Mouse (Mus musculus): Measurements from ENCODE around the gene Fkbp6. TPM values are rescaled to one million over a fixed set of nuclear protein-coding genes. Genes with fewer than 3 reads are reported as not detected.

Gene Fkbp6
- total and polyA plus RNA-seq, 2 experiments from 2014 or later: not detected

DNA sequence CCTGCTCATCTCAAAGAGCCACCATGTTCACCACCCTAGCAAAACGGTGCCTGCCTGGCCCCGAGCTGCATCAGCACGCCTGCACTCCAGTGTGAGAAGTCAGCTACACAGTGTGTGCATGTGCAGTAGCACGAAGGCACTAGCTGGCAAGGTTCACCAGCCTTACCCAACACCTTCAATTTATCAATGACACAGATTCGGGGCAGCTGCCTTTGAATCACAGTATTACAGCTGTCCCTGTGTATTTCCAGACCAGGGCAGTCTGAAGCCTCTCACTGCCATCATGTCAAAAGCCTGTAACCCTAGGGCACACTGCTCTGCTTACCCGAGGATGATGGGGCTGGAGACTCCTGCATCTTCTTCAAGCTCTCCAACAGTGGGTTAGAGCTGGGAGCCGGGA lies 32.9 kb upstream of the Fkbp6 start:
- 85% methylated on average over 7 of the region's 7 CpGs for WGBS
- H3K4me3 ChIP-seq (ENCODE audit: low read depth, low read length): no peak overlapping the region
- no peak for TF ChIP-seq EP300 (IDR thresholded peaks at IDR 0.05; ENCODE audit: low read depth)
- no peak for TF ChIP-seq CTCF (IDR thresholded peaks at IDR 0.05; ENCODE audit: low read depth)
- no peaks in the 10 kb centered on the region for H3K4me1 ChIP-seq (ENCODE audit: control insufficient read depth, insufficient read depth)
- no peak overlapping the region for H3K4me2 ChIP-seq (ENCODE audit: low read depth, low read length)
- no peak for ATAC-seq (ENCODE audit: insufficient read depth, low read depth)
- H3K9ac ChIP-seq (replicated peaks; ENCODE audit: low read depth, low read length): no peak overlapping the region
- no peak overlapping the region for H3K27ac ChIP-seq (ENCODE audit: low read depth)
- no peaks in the 10 kb centered on the region for H3K27me3 ChIP-seq (ENCODE audit: control insufficient read depth, insufficient read depth, low read length)
- H3K9me3 ChIP-seq (replicated peaks; ENCODE audit: control insufficient read depth, low read length): no peaks in the 10 kb centered on the region
- no peak for DNase-seq (ENCODE audit: low spot score)
- peaks cover 97% of the 10 kb centered on the region for H3K36me3 ChIP-seq (replicated peaks; ENCODE audit: control insufficient read depth, insufficient read depth, low read length)

DNA sequence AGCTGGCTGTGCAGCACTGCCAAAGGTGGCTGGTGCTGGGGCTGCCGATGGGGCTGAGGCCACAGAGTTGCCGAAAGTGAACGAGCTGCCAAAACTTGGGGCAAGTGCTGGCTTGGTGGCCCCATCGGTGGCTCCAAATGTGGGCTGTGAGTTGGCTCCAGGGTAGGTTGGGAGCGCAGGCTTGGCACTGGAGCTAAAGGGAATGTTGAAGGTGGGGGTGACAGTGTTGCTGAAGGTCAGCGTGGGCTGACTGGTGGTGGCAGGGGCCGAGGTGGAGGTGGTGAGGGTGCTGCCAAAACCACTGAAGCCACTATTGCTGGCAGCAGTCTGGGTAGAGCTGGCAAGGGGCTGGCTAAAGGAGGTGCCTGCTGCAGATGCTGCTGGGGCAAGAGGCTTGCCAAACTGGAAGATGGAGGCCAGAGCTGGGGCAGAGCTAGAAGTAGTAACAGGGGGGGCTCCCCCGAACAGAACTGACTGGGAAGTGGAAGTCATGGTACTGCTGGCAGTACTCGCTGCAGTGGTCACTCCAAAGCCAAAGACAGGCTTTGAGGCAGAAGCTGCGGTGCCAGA lies 31.6 kb upstream of the Fkbp6 start:
- H3K4me3 ChIP-seq (ENCODE audit: low read depth, low read length): no peak overlapping the region
- no peak overlapping the region for H3K9ac ChIP-seq (replicated peaks; ENCODE audit: low read depth, low read length)
- no peak overlapping the region for H3K27ac ChIP-seq (ENCODE audit: low read depth)
- 89% methylated on average over 10 of the region's 10 CpGs for WGBS
- ATAC-seq (ENCODE audit: insufficient read depth, low read depth): no peak
- H3K36me3 ChIP-seq (replicated peaks; ENCODE audit: control insufficient read depth, insufficient read depth, low read length): peaks cover 92% of the 10 kb centered on the region
- H3K4me1 ChIP-seq (ENCODE audit: control insufficient read depth, insufficient read depth): no peaks in the 10 kb centered on the region
- H3K9me3 ChIP-seq (replicated peaks; ENCODE audit: control insufficient read depth, low read length): no peaks in the 10 kb centered on the region
- DNase-seq (ENCODE audit: low spot score): no peak
- TF ChIP-seq EP300 (IDR thresholded peaks at IDR 0.05; ENCODE audit: low read depth): no peak
- no peak for TF ChIP-seq CTCF (IDR thresholded peaks at IDR 0.05; ENCODE audit: low read depth)
- no peak overlapping the region for H3K4me2 ChIP-seq (ENCODE audit: low read depth, low read length)
- no peaks in the 10 kb centered on the region for H3K27me3 ChIP-seq (ENCODE audit: control insufficient read depth, insufficient read depth, low read length)

DNA sequence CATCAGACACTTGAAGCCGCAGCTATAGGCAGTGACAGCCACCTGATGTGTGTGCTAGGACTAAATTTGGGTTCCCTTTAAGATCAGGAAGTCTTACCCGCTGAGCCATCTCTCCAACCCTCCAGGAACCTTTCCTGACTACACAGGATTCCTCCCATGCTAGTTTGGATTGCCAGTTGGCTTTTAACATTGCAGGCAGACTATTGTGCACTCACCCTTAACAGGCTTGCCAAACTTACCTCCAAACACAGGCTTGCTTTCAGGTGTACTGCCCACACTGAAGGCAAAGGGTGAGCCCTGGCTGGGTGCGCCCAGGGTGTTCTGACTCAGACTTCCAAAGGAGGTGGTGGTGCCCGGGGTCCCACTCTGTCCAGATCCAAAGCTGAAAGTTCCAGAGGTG lies 30.8 kb upstream of the Fkbp6 start:
- Histone ChIP-seq H3K9ac (replicated peaks; ENCODE audit: low read depth, low read length) (no peak overlapping the region), H3K27ac (ENCODE audit: low read depth) (no peak overlapping the region), H3K9me3 (replicated peaks; ENCODE audit: control insufficient read depth, low read length) (no peaks in the 10 kb centered on the region), H3K4me1 (ENCODE audit: control insufficient read depth, insufficient read depth) (no peaks in the 10 kb centered on the region), H3K4me3 (ENCODE audit: low read depth, low read length) (no peak overlapping the region), H3K27me3 (ENCODE audit: control insufficient read depth, insufficient read depth, low read length) (no peaks in the 10 kb centered on the region), H3K36me3 (replicated peaks; ENCODE audit: control insufficient read depth, insufficient read depth, low read length) (peaks cover 94% of the 10 kb centered on the region), H3K4me2 (ENCODE audit: low read depth, low read length) (no peak overlapping the region)
- ATAC-seq (ENCODE audit: insufficient read depth, low read depth) (no peak), DNase-seq (ENCODE audit: low spot score) (no peak)
- WGBS: 90% methylated on average over 4 of the region's 4 CpGs
- TF ChIP-seq EP300 (IDR thresholded peaks at IDR 0.05; ENCODE audit: low read depth) (no peak), CTCF (IDR thresholded peaks at IDR 0.05; ENCODE audit: low read depth) (no peak)

DNA sequence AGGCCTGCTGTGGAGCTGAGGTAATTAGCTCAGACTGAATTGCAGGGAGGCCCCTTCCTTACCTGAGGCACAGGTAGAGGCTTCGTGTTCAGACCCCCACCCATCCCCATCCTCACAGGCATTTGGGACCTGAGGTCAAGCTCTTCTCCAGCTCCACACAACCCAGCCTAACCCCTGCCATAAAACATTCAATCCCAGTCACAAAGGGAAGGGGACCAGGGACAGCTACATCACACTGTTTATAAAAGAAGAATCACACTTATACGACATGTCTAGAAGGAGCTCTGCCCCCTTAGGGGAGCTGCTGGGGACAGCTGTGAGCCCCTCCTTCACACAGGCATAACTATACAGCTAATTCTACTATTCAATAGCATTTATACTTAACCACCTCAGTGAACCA lies 26.5 kb upstream of the Fkbp6 start:
- TF ChIP-seq CTCF (IDR thresholded peaks at IDR 0.05; ENCODE audit: low read depth): no peak
- TF ChIP-seq EP300 (IDR thresholded peaks at IDR 0.05; ENCODE audit: low read depth): no peak
- peaks cover 91% of the 10 kb centered on the region for H3K36me3 ChIP-seq (replicated peaks; ENCODE audit: control insufficient read depth, insufficient read depth, low read length)
- H3K9ac ChIP-seq (replicated peaks; ENCODE audit: low read depth, low read length): no peak overlapping the region
- DNase-seq (ENCODE audit: low spot score) (no peak), ATAC-seq (ENCODE audit: insufficient read depth, low read depth) (no peak)
- WGBS: 68% methylated on average over 2 of the region's 2 CpGs
- H3K27ac ChIP-seq (ENCODE audit: low read depth): no peak overlapping the region
- no peaks in the 10 kb centered on the region for H3K9me3 ChIP-seq (replicated peaks; ENCODE audit: control insufficient read depth, low read length)
- H3K27me3 ChIP-seq (ENCODE audit: control insufficient read depth, insufficient read depth, low read length): no peaks in the 10 kb centered on the region
- peaks cover 5% of the 10 kb centered on the region; the same call in 1 of the 2 replicates for H3K4me1 ChIP-seq (ENCODE audit: control insufficient read depth, insufficient read depth)
- no peak overlapping the region for H3K4me2 ChIP-seq (ENCODE audit: low read depth, low read length)
- H3K4me3 ChIP-seq (ENCODE audit: low read depth, low read length): no peak overlapping the region

DNA sequence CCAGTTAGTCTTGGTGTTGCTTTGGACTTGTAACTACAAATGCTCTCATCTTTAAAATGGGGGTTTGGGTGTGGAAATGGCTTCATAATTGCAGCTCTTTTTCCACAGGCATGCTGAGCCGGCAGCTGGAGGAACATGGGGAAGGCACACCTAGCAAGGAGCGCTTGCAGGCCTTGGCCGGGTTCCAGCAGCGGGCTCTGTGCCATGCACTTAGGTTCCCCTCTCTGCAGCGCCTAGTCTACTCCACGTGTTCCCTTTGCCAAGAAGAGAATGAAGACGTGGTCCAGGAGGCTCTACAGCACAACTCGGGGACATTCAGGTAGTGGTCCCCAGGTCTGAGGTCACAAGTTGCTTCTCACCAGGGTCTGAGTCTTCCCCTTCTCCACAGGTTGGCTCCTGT lies 25.3 kb upstream of the Fkbp6 start:
- H3K36me3 ChIP-seq (replicated peaks; ENCODE audit: control insufficient read depth, insufficient read depth, low read length): peaks cover 80% of the 10 kb centered on the region
- no peak overlapping the region for H3K4me3 ChIP-seq (ENCODE audit: low read depth, low read length)
- TF ChIP-seq CTCF (IDR thresholded peaks at IDR 0.05; ENCODE audit: low read depth): no peak
- TF ChIP-seq EP300 (IDR thresholded peaks at IDR 0.05; ENCODE audit: low read depth): no peak
- H3K4me1 ChIP-seq (ENCODE audit: control insufficient read depth, insufficient read depth): peaks cover 14% of the 10 kb centered on the region
- H3K9ac ChIP-seq (replicated peaks; ENCODE audit: low read depth, low read length): no peak overlapping the region
- WGBS: 24% methylated on average over 8 of the region's 8 CpGs
- no peak overlapping the region for H3K4me2 ChIP-seq (ENCODE audit: low read depth, low read length)
- DNase-seq (ENCODE audit: low spot score) (peak; percentile 55), ATAC-seq (ENCODE audit: insufficient read depth, low read depth) (peak; percentile 61)
- H3K9me3 ChIP-seq (replicated peaks; ENCODE audit: control insufficient read depth, low read length): no peaks in the 10 kb centered on the region
- no peak overlapping the region for H3K27ac ChIP-seq (ENCODE audit: low read depth)
- no peaks in the 10 kb centered on the region for H3K27me3 ChIP-seq (ENCODE audit: control insufficient read depth, insufficient read depth, low read length)

DNA sequence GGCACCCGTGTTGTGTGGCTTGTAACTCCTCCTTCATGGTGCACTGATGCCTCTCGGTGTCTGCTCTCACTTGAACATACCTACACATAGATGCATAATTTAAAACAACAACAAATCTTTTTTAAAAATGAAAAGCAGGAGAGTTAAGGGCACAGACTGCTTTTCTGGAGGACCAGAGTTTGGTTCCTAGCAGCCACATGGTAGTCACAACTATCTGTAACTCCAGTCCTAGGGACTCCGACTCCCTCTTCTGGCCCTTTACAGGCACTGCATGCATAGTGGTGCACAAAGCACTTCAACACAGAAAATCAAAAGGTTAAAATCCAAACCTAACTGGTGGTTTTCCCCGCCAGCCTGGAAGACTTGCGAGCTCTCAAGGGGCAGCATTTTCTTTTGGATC lies 23.8 kb upstream of the Fkbp6 start:
- H3K4me2 ChIP-seq (ENCODE audit: low read depth, low read length): no peak overlapping the region
- H3K4me1 ChIP-seq (ENCODE audit: control insufficient read depth, insufficient read depth): peaks cover 20% of the 10 kb centered on the region
- ATAC-seq (ENCODE audit: insufficient read depth, low read depth) (no peak), DNase-seq (ENCODE audit: low spot score) (no peak)
- H3K9ac ChIP-seq (replicated peaks; ENCODE audit: low read depth, low read length): no peak overlapping the region
- H3K27me3 ChIP-seq (ENCODE audit: control insufficient read depth, insufficient read depth, low read length): no peaks in the 10 kb centered on the region
- H3K36me3 ChIP-seq (replicated peaks; ENCODE audit: control insufficient read depth, insufficient read depth, low read length): peaks cover 64% of the 10 kb centered on the region
- H3K27ac ChIP-seq (ENCODE audit: low read depth): no peak overlapping the region
- no peak overlapping the region for H3K4me3 ChIP-seq (ENCODE audit: low read depth, low read length)
- 96% methylated on average over 5 of the region's 5 CpGs for whole genome bisulfite sequencing
- H3K9me3 ChIP-seq (replicated peaks; ENCODE audit: control insufficient read depth, low read length): no peaks in the 10 kb centered on the region
- TF ChIP-seq CTCF (IDR thresholded peaks at IDR 0.05; ENCODE audit: low read depth): 0 out of 2 replicates have a peak, but pooled peaks have one; percentile 3
- TF ChIP-seq EP300 (IDR thresholded peaks at IDR 0.05; ENCODE audit: low read depth): no peak

Data from heart, postnatal 0 days (tissue).